Mouse (Mus musculus) lung, postnatal 4 days (tissue): ENCODE results near the gene Exph5.

Experiments used
- DNase-seq, 2 experiments: peaks; one replicate each; pipeline ENCODE4 v3.0.0; 2021

The Exph5 gene

DNA sequence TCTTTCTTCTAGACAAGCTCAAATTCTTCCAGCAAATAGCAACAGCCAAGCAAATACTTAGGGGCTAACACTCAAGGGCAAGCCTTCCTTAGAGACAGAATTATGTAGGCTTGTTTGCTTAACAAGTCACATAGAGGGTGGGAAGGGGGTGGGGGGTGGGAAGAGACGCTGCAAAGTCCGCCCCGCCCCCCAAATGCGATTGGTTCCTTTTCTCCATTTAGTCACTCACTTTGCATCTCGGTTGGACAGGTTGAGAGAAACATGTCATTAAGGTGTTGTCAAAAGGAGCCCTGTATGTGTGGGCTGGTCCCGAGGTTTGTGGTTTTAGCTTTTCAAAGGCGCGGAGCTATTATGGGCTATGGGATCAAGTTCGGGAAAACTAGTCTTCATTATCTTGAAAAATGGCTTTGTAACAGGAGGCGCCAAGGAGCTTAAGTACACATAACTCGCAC is at the start of gene Exph5:
Gene Exph5, plus strand, starts transcription at position 402 of the 452 bp plus-strand sequence.
- DNase-seq = peak; percentile 72 to 74

- DNase-seq = peak; percentile 59 to 82
Measured at GRCm38 (mm10) chr9:53254368-53254767, 47.1 kb upstream of the Exph5 start.

DNA sequence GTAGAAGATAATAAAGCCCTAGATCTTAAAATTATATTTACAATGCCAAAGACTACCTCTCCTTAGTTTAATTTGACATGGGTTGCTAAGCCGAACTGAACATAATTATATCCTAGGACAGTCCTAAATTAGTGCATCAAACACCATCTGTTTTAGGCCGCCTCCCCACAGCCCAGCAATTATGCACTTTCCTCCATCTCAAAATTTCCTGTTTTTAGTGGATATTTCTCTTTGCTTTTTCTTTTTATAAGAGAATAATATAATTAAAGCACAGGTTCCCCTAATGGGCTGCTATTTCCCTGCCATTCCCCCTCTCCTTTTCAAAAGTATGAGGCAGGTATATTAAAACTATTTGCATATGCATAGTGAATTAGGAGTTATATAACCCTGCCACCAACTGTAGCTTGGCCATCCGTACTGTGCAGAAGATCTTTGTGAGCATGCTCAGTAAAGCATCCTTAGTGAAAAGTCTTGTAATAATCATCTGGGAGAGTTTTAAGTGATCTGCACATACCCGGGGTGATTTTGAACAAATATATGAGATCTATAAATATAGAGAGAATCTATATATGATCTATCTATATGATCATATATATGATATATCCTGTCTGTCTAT is 44.7 kb upstream of the Exph5 start:
- DNase-seq = no peak

DNA sequence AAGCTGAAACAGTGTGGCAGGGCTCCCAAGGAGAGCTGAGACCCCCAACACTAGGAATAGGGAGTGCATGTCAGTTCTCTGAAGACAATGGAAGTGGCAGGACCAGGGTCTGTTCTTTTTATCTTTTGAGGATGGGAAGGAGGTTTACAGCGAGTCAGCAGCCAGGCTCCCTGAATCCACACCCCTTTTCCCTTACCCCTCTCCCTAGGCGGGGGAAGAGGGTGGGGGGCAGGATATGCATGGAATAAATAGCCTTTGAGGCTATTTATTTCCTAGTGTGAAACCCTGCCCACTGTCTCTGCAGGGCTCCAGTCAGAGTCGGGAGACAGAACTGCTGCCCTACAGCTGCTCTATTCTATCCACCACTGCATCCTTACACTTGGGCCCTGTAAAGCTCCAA is 43.7 kb upstream of the Exph5 start:
- DNase-seq = peak; percentile 9 to 26

DNA sequence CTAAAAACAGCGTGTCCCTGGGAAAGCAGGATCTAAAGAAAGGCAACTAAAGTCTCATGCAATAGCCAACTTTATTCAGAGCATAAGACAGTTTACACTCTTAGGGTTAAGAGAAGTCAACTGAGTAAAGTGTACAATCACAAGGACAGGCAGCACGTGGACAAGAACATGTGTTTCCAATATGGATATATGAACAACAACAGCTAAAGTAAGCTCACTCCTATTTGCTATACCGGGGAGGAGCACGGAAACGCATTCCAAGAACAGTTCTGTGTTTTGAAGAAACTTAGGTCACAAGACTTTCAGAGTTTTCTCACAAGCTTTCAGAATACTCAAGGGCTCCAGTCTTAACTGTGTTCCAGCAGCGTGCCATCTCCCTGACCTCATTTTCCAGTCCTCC is 43.3 kb upstream of the Exph5 start:
- no peak for DNase-seq

- DNase-seq = peak in 1 of 2 experiments; percentile 29
Measured at GRCm38 (mm10) chr9:53264387-53264786, 37.1 kb upstream of the Exph5 start.

- DNase-seq = no peak
Measured at GRCm38 (mm10) chr9:53265589-53265988, 35.9 kb upstream of the Exph5 start.

DNA sequence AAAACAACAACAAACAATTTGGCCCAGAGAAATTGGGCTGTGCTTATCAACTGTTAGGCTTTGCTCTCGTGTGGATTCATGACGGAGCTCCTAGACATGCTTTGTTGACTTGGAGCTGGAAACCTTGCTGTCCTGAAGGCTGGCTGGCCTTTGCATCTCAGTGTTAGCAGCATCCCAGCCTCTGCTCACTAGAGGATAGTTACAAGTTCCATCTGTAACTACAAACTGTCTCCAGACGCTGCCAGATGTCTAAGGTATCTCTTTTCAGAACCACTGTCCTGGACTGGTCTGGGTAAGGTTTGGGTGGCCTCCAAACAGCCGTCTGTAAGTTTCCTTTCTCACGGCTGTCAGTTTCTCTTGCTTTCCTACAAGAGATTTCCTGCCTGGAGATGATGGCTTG is 33.4 kb upstream of the Exph5 start:
- DNase-seq = peak in 1 of 2 experiments; percentile 30

GRCm38 (mm10) chr9:53268731-53269465 is 32.6 kb upstream of the Exph5 start:
- peak; percentile 53 to 60 for DNase-seq

GRCm38 (mm10) chr9:53269466-53269755 is 32.1 kb upstream of the Exph5 start:
- no peak for DNase-seq

- no peak for DNase-seq
Measured at GRCm38 (mm10) chr9:53271281-53272022, 30.0 kb upstream of the Exph5 start.

GRCm38 (mm10) chr9:53272207-53272606 is 29.3 kb upstream of the Exph5 start:
- no peak for DNase-seq

DNA sequence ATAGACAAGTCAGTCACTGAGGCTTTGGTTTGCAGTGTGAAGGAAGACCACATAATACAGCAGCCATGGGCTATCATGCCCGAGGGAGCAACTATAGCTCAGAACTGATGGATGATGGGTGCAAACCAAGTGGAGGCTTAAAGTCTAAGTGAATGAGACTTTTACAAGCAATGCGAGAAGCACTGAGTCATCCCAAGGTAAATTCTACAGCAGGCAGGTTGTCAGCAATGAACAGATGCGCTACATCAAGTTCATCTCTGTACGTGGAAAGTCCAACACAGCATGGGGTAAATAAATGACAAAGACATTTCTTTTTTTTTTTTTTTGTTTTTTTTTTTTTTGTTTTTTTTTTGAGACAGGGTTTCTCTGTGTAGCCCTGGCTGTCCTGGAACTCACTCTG is 28.8 kb upstream of the Exph5 start:
- no peak for DNase-seq

DNA sequence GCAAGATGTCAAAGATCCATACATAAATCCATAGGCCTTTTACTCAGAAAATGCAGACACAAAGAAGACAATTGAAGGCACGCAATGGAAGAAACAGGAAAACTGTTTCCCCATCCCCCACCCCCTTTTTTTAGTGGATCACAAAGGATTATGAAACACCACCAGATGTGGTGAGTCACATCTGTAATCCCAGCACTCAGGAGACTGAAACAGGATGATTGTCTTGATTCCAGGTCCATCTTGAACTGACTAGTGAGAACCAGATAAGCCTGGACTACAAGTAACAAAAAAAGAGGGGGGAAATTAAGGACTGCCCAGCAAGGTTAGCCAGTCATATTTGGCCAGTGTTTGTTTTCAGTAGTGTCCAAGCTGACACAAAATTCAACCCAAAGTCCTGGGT is 25.1 kb upstream of the Exph5 start:
- no peak for DNase-seq

GRCm38 (mm10) chr9:53278997-53279396 is 22.5 kb upstream of the Exph5 start:
- no peak for DNase-seq

DNA sequence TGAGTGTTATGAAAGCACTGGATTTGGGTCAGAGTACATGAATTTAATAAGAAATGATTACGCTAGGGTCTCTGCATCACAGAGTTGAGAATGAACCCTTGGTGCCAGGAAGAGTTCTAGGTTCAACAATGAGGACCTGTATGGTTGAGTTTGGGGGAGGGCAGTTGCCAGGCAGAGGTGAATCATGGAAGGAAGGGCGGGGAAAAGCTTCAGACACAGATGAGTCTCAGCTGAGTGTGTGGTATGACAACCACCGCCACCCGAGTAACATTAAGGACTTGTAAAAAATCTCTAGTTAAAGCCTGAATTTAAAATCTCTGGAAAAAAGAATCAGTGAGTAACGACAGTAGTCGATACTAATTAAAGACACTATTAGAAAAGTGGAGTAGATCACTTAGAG is 14.7 kb upstream of the Exph5 start:
- DNase-seq = no peak

GRCm38 (mm10) chr9:53290006-53290405 is 11.5 kb upstream of the Exph5 start:
- no peak for DNase-seq

GRCm38 (mm10) chr9:53292833-53293232 is 8.6 kb upstream of the Exph5 start:
- DNase-seq = no peak

GRCm38 (mm10) chr9:53301801-53302311 is 386 bp downstream of the Exph5 start:
- peak; percentile 20 to 32 for DNase-seq

DNA sequence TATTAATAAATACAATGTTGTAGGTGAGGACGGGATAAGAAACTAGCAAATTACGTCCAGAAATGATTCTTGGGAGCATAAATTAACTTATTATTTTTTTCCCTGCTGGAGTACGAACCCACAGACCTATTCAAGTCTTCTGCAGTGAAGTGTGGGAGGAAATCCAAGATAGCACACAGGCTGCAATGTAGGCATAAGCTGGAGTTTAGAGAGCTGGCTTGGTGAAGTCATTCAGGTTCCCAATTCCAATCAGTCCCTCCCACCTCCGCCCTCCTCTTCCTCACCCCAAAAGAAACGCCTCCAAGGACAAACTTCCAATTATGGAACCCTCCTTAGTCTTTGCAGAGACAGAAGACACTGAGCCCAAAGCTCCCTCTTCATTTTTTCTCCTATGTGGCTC is 945 bp downstream of the Exph5 start:
- no peak for DNase-seq

DNA sequence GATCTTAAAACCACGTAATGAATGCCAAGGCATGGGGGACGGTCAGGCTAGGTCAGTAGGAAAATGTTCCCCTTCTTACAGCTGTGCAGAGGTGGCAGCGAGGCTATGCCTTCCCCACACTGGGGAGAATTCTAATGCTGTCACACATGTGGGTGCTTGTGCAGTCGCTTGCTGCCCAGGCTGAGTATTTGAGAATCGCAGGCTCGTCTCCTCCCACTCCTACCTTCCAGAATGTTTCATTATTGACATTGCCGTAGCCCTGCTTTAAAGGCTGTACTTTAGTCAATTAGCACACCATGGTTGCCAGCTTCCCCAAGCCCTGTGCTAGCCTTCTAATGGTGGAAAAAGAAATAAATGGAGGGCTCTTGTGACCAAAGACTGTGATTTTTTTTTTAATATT is 6.4 kb downstream of the Exph5 start:
- no peak for DNase-seq

GRCm38 (mm10) chr9:53312981-53313380 is 11.5 kb downstream of the Exph5 start:
- no peak for DNase-seq

DNA sequence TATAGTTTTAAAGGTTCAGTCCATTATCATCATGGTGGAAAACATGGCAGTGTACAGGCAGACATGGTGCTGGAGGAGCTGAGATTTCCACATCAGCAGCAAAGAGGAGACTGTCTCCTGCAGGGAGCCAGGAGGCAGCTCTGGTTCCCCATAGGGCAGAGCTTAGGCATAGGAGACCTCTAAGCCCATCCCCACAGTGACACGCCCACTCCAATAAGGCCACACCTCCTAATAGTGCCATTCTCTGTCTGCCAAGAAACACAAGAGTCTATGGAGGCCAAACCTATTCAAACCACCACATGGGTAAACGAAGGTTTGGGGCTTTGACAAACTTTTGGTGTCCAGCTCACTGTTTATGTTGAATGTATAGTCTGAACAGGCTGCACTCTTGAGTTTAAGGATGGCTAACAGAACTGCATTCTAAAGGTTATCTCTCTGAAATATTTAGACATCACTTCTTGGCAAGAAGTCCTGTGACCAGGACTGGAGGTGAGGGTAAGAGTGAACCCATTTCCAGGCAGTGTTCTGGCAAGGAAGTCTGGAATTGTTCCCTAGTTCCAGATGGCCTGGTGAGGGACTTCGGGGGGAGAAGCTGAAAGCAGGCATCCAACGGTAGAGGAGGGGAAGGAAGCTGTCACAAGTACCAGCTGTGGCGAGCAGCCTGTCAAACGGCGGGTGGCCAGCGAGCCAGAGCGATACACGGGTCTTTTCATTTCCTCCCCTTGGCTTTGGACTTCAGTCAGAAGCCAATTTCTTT is 19.6 kb downstream of the Exph5 start:
- peak; percentile 11 to 67 for DNase-seq
